Mouse (Mus musculus) midbrain, embryonic 16.5 days (tissue): Measurements from ENCODE around the gene Ddias. TPM values are rescaled to one million over a fixed set of nuclear protein-coding genes. Genes with fewer than 3 reads are reported as not detected.

Source experiments
- ATAC-seq: fragments of 200-750 bp; cut with Nextera tagmentation; 2 replicates; pipeline ENCODE4 v1.8.0; 2017; ENCODE audit warnings: moderate TSS enrichment
- H3K27ac ChIP-seq: fragments of 300-500 bp; sonication (generic); 2 replicates; pipeline ENCODE4 v1.5.1; 2014; ENCODE audit warnings: mild to moderate bottlenecking, low read length, mixed read lengths
- H3K27me3 ChIP-seq: fragments of 300-500 bp; sonication (generic); 2 replicates; pipeline ENCODE4 v1.6.1; 2014; ENCODE audit warnings: low read depth, low read length, mixed read lengths; ENCODE audit not compliant: control insufficient read depth, insufficient read depth
- H3K36me3 ChIP-seq: fragments of 300-500 bp; sonication (generic); 2 replicates; pipeline ENCODE4 v1.6.1; 2014; ENCODE audit warnings: mild to moderate bottlenecking, low read length, moderate library complexity, mixed read lengths; ENCODE audit not compliant: control insufficient read depth, insufficient read depth
- H3K4me1 ChIP-seq: fragments of 300-500 bp; sonication (generic); 2 replicates; pipeline ENCODE4 v1.6.1; 2014; ENCODE audit warnings: mild to moderate bottlenecking, low read length, mixed read lengths; ENCODE audit not compliant: control insufficient read depth, insufficient read depth
- H3K4me2 ChIP-seq: fragments of 300-500 bp; sonication (generic); 2 replicates; pipeline ENCODE4 v1.6.1; 2014; ENCODE audit warnings: mild to moderate bottlenecking, low read length, mixed read lengths
- H3K4me3 ChIP-seq: fragments of 300-500 bp; sonication (generic); 2 replicates; pipeline ENCODE4 v1.5.1; 2014; ENCODE audit warnings: low read depth, mild to moderate bottlenecking, low read length, moderate library complexity, mixed read lengths
- H3K9ac ChIP-seq: fragments of 300-500 bp; sonication (generic); 2 replicates; pipeline ENCODE4 v1.6.1; 2014; ENCODE audit warnings: low read depth, low read length, mixed read lengths
- H3K9me3 ChIP-seq: fragments of 300-500 bp; sonication (generic); replicated peaks from 2 replicates; pipeline ENCODE4 v1.6.1; 2014; ENCODE audit warnings: mild to moderate bottlenecking, low read length, mixed read lengths; ENCODE audit not compliant: control insufficient read depth, poor library complexity, severe bottlenecking
- WGBS: fragments of 180-500 bp; shearing (Covaris S2); extraction: QIAGEN DNeasy Blood & Tissue Kit; methylation state at CpG from one replicate; pipeline ENCODE4 v1.1.7; 2014; 5-methylcytosine and 5-hydroxymethylcytosine counted together
- polyA plus RNA-seq: library from polyadenylated mRNA; unstranded; fragments of >200 nt; fragmentation: Nextera tagmentation; extraction: Ambion mirVana; gene quantifications from 2 replicates; pipeline ENCODE4 v1.2.1, GENCODE M21; 2015

Ddias gene
- polyA plus RNA-seq, 1 experiment from 2014 or later, result 3.1 TPM

GRCm38 (mm10) chr7:92817886-92818285 lies 56.2 kb downstream of the Ddias start:
- Histone ChIP-seq H3K4me3 (no peak overlapping the region), H3K36me3 (no peaks in the 10 kb centered on the region), H3K4me1 (no peaks in the 10 kb centered on the region; the same call in 1 of the 2 replicates), H3K4me2 (no peak overlapping the region), H3K27ac (no peak overlapping the region), H3K9ac (no peak overlapping the region), H3K9me3 (no peaks in the 10 kb centered on the region), H3K27me3 (no peaks in the 10 kb centered on the region)
- no peak for ATAC-seq
- 88% methylated on average over 9 of the region's 9 CpGs for WGBS

- Histone ChIP-seq H3K4me3 (no peak overlapping the region), H3K4me1 (no peaks in the 10 kb centered on the region; the same call in 1 of the 2 replicates), H3K4me2 (no peak overlapping the region), H3K27me3 (no peaks in the 10 kb centered on the region), H3K27ac (no peak overlapping the region), H3K9ac (no peak overlapping the region), H3K36me3 (no peaks in the 10 kb centered on the region), H3K9me3 (no peaks in the 10 kb centered on the region)
- WGBS, result 77% methylated on average over 2 of the region's 2 CpGs
- ATAC-seq, result no peak
These were observed 56.8 kb downstream of the Ddias start for GRCm38 (mm10) chr7:92817242-92817641.

- Histone ChIP-seq H3K9ac (no peak overlapping the region), H3K4me1 (peaks cover 5% of the 10 kb centered on the region; the same call in 1 of the 2 replicates), H3K4me2 (no peak overlapping the region), H3K4me3 (no peak overlapping the region), H3K36me3 (no peaks in the 10 kb centered on the region), H3K27me3 (no peaks in the 10 kb centered on the region), H3K27ac (no peak overlapping the region), H3K9me3 (no peaks in the 10 kb centered on the region)
- ATAC-seq, result peak; percentile 32; the same call in 1 of the 2 replicates
- 80% methylated on average over 7 of the region's 7 CpGs for WGBS
These were observed 62.3 kb downstream of the Ddias start for GRCm38 (mm10) chr7:92811667-92812279.

Other genes starting within 250 kb of the Ddias start
- 22.7 and 24.0 TPM in 2 replicates for gene Ankrd42, start 237.1 kb downstream of the Ddias start, polyA plus RNA-seq
- gene Pcf11, start 204.3 kb downstream of the Ddias start, polyA plus RNA-seq, result 18.2 and 18.6 TPM in 2 replicates
- gene Rab30, start 132.6 kb downstream of the Ddias start, polyA plus RNA-seq, result 19.9 and 22.4 TPM in 2 replicates
- gene Prcp, start 223 bp upstream of the Ddias start, polyA plus RNA-seq, result 18.9 and 22.0 TPM in 2 replicates
- gene Fam181b, start 205.6 kb upstream of the Ddias start, polyA plus RNA-seq, result 28.0 and 33.6 TPM in 2 replicates